Mouse (Mus musculus) cortical plate, adult 2 months (tissue): ENCODE data around the gene Lgr6. TPM values are rescaled to one million over a fixed set of nuclear protein-coding genes. Genes with fewer than 3 reads are reported as not detected.
A peak's percentile ranks its signal among the peaks of the same experiment; 100 is the strongest.

Source experiments
- H3K27ac ChIP-seq: fragments of 200-500 bp; 2 replicates; pipeline ENCODE4 v1.5.1; 2012; ENCODE audit warnings: low read length, control low read depth, inconsistent platforms; ENCODE audit not compliant: insufficient read depth
- H3K4me1 ChIP-seq: fragments of 200-500 bp; 2 replicates; pipeline ENCODE4 v1.6.1; 2011; ENCODE audit warnings: low read length; ENCODE audit not compliant: control insufficient read depth, insufficient read depth
- H3K4me3 ChIP-seq: fragments of 200-500 bp; 2 replicates; pipeline ENCODE4 v1.5.1; 2011; ENCODE audit warnings: mild to moderate bottlenecking, low read length, control low read depth; ENCODE audit not compliant: insufficient read depth
- CTCF ChIP-seq: fragments of 200-500 bp; IDR thresholded peaks from 2 replicates; pipeline ENCODE4 v1.5.1; 2011; ENCODE audit warnings: mild to moderate bottlenecking, control low read depth, low read length; ENCODE audit not compliant: insufficient read depth; ENCODE audit errors: extremely low read depth
- POLR2A ChIP-seq: fragments of 200-500 bp; IDR thresholded peaks from 2 replicates; pipeline ENCODE4 v1.6.1; 2011; ENCODE audit warnings: mild to moderate bottlenecking, low read length, control low read depth; ENCODE audit not compliant: insufficient read depth; ENCODE audit errors: extremely low read depth
- polyA plus RNA-seq: library from polyadenylated mRNA; depleted of rRNA; stranded (reverse); fragments of >200 nt; gene quantifications from 2 replicates; pipeline ENCODE4 v1.2.3, GENCODE M21; 2012; rRNA removed

Lgr6 gene
- polyA plus RNA-seq = 1.5 and 1.6 TPM in 2 replicates

- no peak within 1 kb of the TSS for H3K4me3 ChIP-seq
Observed at GRCm38 (mm10) chr1:135105124-135105523, at the start of gene Lgr6. Gene Lgr6 (minus strand): TSS chr1:135105276.

DNA sequence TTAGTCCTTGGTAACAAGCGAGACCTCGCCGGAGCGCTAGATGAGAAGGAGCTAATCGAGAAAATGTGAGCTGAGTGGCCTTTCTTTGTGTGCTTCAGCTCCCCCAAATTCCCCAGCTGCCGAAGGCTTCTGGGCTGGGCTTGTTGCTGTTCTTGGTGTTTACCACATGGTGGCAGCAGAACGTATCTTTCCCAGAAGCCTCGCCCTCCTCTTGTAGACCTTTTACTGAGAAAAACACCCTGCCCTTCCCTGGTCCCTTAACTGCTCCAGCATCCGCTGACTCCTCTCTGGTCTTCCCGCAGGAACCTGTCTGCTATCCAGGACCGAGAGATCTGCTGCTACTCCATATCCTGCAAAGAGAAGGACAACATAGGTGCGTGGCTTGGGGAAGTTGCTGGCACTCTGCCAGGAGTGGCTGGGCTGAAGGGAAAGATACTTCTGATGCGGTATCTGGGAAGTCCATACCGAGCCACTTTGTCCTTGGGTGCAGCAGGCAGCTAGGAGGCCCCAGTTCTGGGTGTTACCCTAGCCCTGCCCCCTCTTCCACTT, 49.4 kb upstream of the Lgr6 start:
- peaks cover 2% of the 10 kb centered on the region; the same call in 1 of the 2 replicates for H3K4me1 ChIP-seq
- peak overlapping the region; percentile 16 for H3K4me3 ChIP-seq
- peak; percentile 87 for TF ChIP-seq CTCF
- peak; percentile 50; the same call in 1 of the 2 replicates for TF ChIP-seq POLR2A
- H3K27ac ChIP-seq = 0 out of 2 replicates have a peak overlapping the region, but pooled peaks have one; percentile 2

More at GRCm38 (mm10) chr1:135105124-135105523, at the start of gene Lgr6:
- no peak within 1 kb of the TSS for H3K27ac ChIP-seq
- no peaks in the 10 kb centered on the region for H3K4me1 ChIP-seq
- TF ChIP-seq POLR2A (no peak), CTCF (no peak)

DNA sequence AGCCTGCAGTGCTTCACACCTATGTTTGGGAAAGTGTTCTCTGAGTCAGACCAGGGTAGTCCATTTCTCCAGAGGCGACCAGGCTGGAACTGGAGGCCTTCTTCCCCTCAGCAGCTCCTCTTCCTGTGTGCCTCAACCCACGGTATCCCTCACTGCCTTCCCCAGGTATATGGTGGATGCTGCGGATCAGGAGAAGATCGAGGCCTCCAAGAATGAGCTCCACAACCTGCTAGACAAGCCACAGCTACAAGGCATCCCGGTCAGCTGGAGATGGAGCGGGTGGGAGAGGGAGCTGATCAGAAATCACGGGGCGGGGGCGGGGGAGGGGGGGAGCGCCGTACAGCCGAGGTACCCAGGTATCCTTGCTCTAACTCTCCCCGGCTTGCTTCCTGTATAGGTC, 48.9 kb upstream of the Lgr6 start:
- Histone ChIP-seq H3K27ac (peak overlapping the region; percentile 8; the same call in 1 of the 2 replicates), H3K4me1 (peaks cover 2% of the 10 kb centered on the region), H3K4me3 (peak overlapping the region; percentile 16; the same call in 1 of the 2 replicates)
- no peak for TF ChIP-seq POLR2A
- no peak for TF ChIP-seq CTCF

- TF ChIP-seq POLR2A = no peak
- TF ChIP-seq CTCF = no peak
- peaks cover 2% of the 10 kb centered on the region for H3K4me1 ChIP-seq
- no peak overlapping the region for H3K27ac ChIP-seq
Observed at GRCm38 (mm10) chr1:135148996-135149395, 43.9 kb upstream of the Lgr6 start.

GRCm38 (mm10) chr1:135148476-135148875, 43.4 kb upstream of the Lgr6 start:
- H3K27ac ChIP-seq = no peak overlapping the region
- peak overlapping the region; percentile 92 for H3K4me3 ChIP-seq
- H3K4me1 ChIP-seq = peaks cover 2% of the 10 kb centered on the region
- TF ChIP-seq CTCF = no peak
- no peak for TF ChIP-seq POLR2A

More at GRCm38 (mm10) chr1:135148996-135149395, 43.9 kb upstream of the Lgr6 start:
- H3K4me3 ChIP-seq = peak overlapping the region; percentile 92; the same call in 1 of the 2 replicates

DNA sequence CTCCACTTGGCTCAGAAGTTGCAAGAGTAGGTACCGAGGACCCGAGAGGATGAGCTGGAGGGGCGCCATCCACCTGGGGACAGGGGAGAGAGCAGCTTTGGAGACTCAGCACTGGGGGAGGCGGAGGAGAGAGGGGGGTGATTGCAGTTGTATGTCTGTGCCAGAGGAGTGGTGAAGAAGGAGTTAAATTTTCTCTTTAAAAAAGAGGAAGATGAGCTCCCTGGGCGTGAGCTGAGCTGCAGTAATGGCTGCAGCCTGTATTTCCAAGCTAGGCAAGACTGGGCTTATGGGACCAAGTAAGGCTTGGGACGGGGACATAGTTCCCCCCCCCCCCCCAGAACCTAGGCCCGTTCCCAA, 42.6 kb upstream of the Lgr6 start:
- TF ChIP-seq POLR2A (no peak), CTCF (no peak)
- Histone ChIP-seq H3K4me3 (peak overlapping the region; percentile 92), H3K4me1 (peaks cover 2% of the 10 kb centered on the region), H3K27ac (peak overlapping the region; percentile 96)

- TF ChIP-seq CTCF = no peak
- H3K27ac ChIP-seq = peak overlapping the region; percentile 96
- H3K4me1 ChIP-seq = peaks cover 2% of the 10 kb centered on the region
- H3K4me3 ChIP-seq = peak overlapping the region; percentile 92
Observed at GRCm38 (mm10) chr1:135146946-135147701, 42.0 kb upstream of the Lgr6 start.

DNA sequence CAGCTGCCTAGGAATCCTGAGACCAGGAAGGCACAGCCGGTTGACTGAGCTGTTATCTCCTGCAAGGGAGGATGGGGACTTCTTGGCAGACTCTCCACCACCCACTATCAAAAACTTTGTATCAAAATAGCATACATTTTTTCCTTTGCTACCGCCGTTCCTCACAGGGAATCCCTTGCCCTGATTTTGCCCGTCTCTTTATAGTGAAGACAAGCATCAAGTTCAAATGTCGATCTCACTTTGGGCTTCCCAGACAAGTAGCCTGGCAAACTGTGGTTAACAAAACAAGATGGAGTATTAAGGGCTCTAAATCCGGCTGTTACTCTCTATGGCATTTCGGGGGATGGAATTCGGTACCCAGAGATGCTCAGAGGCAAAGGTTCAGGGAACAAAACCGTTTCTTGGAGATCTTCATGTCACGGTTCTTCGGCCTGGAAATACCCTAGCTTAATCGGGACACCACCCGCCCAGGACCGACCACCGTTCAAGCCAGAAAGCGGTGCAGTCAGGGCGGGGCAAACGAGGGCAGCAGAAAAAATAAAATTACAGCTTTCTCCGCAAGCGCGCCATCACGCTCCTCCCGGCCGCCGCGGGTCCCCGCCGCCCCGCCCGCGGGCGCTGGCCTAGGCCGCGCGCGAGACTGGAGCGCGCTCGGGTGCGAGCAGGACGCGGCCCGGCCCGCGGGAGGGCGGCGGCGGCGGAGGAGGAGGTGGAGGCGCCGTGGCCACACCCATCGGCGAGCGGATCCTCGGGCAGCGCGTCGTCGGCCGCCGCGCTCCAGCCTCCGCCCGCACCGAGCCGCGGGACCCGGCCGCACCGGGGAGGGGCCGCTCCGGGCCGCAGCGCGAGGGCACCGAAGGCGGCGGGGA, 41.2 kb upstream of the Lgr6 start, which contains the start of gene Arl8a:
Gene Arl8a, plus strand, starts transcription at position 748 of the 869 bp plus-strand sequence.
- TF ChIP-seq CTCF (no peak), POLR2A (peak; percentile 50; the same call in 1 of the 2 replicates)

GRCm38 (mm10) chr1:135143940-135144339, 38.9 kb upstream of the Lgr6 start:
- Histone ChIP-seq H3K4me3 (no peak overlapping the region), H3K4me1 (no peaks in the 10 kb centered on the region; the same call in 1 of the 2 replicates), H3K27ac (no peak overlapping the region)
- TF ChIP-seq POLR2A = no peak
- no peak for TF ChIP-seq CTCF

More for the DNA sequence above, 41.2 kb upstream of the Lgr6 start, which contains the start of gene Arl8a:
- peaks cover under 1% of the 10 kb centered on the region for H3K4me1 ChIP-seq
- peak within 1 kb of the TSS; percentile 92 for H3K4me3 ChIP-seq
- peak within 1 kb of the TSS; percentile 96 for H3K27ac ChIP-seq

- no peak overlapping the region for H3K4me3 ChIP-seq
- H3K27ac ChIP-seq = no peak overlapping the region
- no peak for TF ChIP-seq CTCF
- TF ChIP-seq POLR2A = no peak
- no peaks in the 10 kb centered on the region for H3K4me1 ChIP-seq
Observed at GRCm38 (mm10) chr1:135142452-135142851, 37.4 kb upstream of the Lgr6 start.
